Mouse (Mus musculus) midbrain, embryonic 11.5 days (tissue): ENCODE data around the gene Fcho1. TPM values are rescaled to one million over a fixed set of nuclear protein-coding genes. Genes with fewer than 3 reads are reported as not detected.
A peak's percentile ranks its signal among the peaks of the same experiment; 100 is the strongest.

Experiments
- ATAC-seq: fragments of 200-750 bp; cut with Nextera tagmentation; 2 replicates; pipeline ENCODE4 v1.8.0; 2017; ENCODE audit warnings: moderate TSS enrichment, moderate library complexity; ENCODE audit not compliant: low FRiP score
- DNase-seq: peaks from one replicate; pipeline ENCODE4 v3.0.0; 2015; ENCODE audit warnings: low spot score; ENCODE audit errors: missing footprints
- H3K27ac ChIP-seq: fragments of 300-500 bp; sonication (generic); 2 replicates; pipeline ENCODE4 v1.5.1; 2014; ENCODE audit warnings: low read depth, low read length
- H3K27me3 ChIP-seq: fragments of 300-500 bp; sonication (generic); 2 replicates; pipeline ENCODE4 v1.6.1; 2014; ENCODE audit warnings: mild to moderate bottlenecking, low read length, moderate library complexity, mixed read lengths; ENCODE audit not compliant: control insufficient read depth, insufficient read depth
- H3K36me3 ChIP-seq: fragments of 300-500 bp; sonication (generic); 2 replicates; pipeline ENCODE4 v1.6.1; 2014; ENCODE audit warnings: mild to moderate bottlenecking, low read length, moderate library complexity, mixed read lengths; ENCODE audit not compliant: control insufficient read depth, insufficient read depth
- H3K4me1 ChIP-seq: fragments of 300-500 bp; sonication (generic); 2 replicates; pipeline ENCODE4 v1.6.1; 2014; ENCODE audit warnings: low read length; ENCODE audit not compliant: control insufficient read depth, insufficient read depth
- H3K4me2 ChIP-seq: fragments of 300-500 bp; sonication (generic); 2 replicates; pipeline ENCODE4 v1.6.1; 2014; ENCODE audit warnings: mild to moderate bottlenecking, moderate library complexity
- H3K4me3 ChIP-seq: fragments of 300-500 bp; sonication (generic); 2 replicates; pipeline ENCODE4 v1.5.1; 2014; ENCODE audit warnings: low read depth, low read length
- H3K9ac ChIP-seq: fragments of 300-500 bp; sonication (generic); 2 replicates; pipeline ENCODE4 v1.6.1; 2014; ENCODE audit warnings: low read length
- H3K9me3 ChIP-seq: fragments of 300-500 bp; sonication (generic); 2 replicates; pipeline ENCODE4 v1.6.1; 2016; ENCODE audit warnings: low read length; ENCODE audit not compliant: control insufficient read depth
- WGBS: fragments of 180-500 bp; shearing (Covaris S2); extraction: QIAGEN DNeasy Blood & Tissue Kit; methylation state at CpG from one replicate; pipeline ENCODE4 v1.1.7; 2014; 5-methylcytosine and 5-hydroxymethylcytosine counted together
- polyA plus RNA-seq: library from polyadenylated mRNA; unstranded; fragments of >200 nt; fragmentation: Nextera tagmentation; extraction: Ambion mirVana; gene quantifications from 2 replicates; pipeline ENCODE4 v1.2.1, GENCODE M21; 2014

Fcho1 gene
- polyA plus RNA-seq, 1 experiment from 2014 or later, result 15.3 TPM

- H3K27me3 ChIP-seq, result peaks cover 96% of the 10 kb centered on the region
- no peaks in the 10 kb centered on the region for H3K36me3 ChIP-seq
- no peak overlapping the region for H3K4me2 ChIP-seq
- peak; percentile 92 for DNase-seq
- H3K9ac ChIP-seq, result no peak overlapping the region
- H3K4me1 ChIP-seq, result peaks cover 1% of the 10 kb centered on the region; the same call in 1 of the 2 replicates
- H3K9me3 ChIP-seq, result no peaks in the 10 kb centered on the region
- no peak for ATAC-seq
- H3K4me3 ChIP-seq, result no peak overlapping the region
- H3K27ac ChIP-seq, result no peak overlapping the region
- 2% methylated on average over 17 of the region's 18 CpGs for WGBS
Observed at GRCm38 (mm10) chr8:71681369-71681915, 44.1 kb downstream of the Fcho1 start.

- Histone ChIP-seq H3K9ac (no peak overlapping the region), H3K36me3 (no peaks in the 10 kb centered on the region), H3K27me3 (peaks cover 93% of the 10 kb centered on the region), H3K27ac (no peak overlapping the region), H3K4me1 (peaks cover 3% of the 10 kb centered on the region), H3K9me3 (no peaks in the 10 kb centered on the region), H3K4me3 (no peak overlapping the region), H3K4me2 (no peak overlapping the region)
- 2% methylated on average over 21 of the region's 21 CpGs for WGBS
- peak; percentile 93 for DNase-seq
- ATAC-seq, result no peak
Observed at GRCm38 (mm10) chr8:71680471-71680870, 45.0 kb downstream of the Fcho1 start.

GRCm38 (mm10) chr8:71679550-71680168 is 45.9 kb downstream of the Fcho1 start:
- WGBS, result 4% methylated on average over 46 of the region's 46 CpGs
- H3K27me3 ChIP-seq, result peaks cover 90% of the 10 kb centered on the region
- no peaks in the 10 kb centered on the region for H3K9me3 ChIP-seq
- H3K4me3 ChIP-seq, result no peak overlapping the region
- H3K4me2 ChIP-seq, result peak overlapping the region; percentile 37
- DNase-seq (no peak), ATAC-seq (0 out of 2 replicates have a peak, but pooled peaks have one; percentile 22)
- H3K9ac ChIP-seq, result no peak overlapping the region
- H3K36me3 ChIP-seq, result no peaks in the 10 kb centered on the region
- peaks cover 3% of the 10 kb centered on the region for H3K4me1 ChIP-seq
- H3K27ac ChIP-seq, result no peak overlapping the region

- WGBS, result 8% methylated on average over 16 of the region's 16 CpGs
- peak overlapping the region; percentile 37 for H3K4me2 ChIP-seq
Observed at GRCm38 (mm10) chr8:71679116-71679515, 46.4 kb downstream of the Fcho1 start.

GRCm38 (mm10) chr8:71678216-71678615 is 47.3 kb downstream of the Fcho1 start:
- Histone ChIP-seq H3K4me3 (no peak overlapping the region), H3K27ac (no peak overlapping the region), H3K27me3 (peaks cover 76% of the 10 kb centered on the region), H3K9ac (no peak overlapping the region), H3K36me3 (no peaks in the 10 kb centered on the region), H3K4me1 (peaks cover 3% of the 10 kb centered on the region), H3K9me3 (no peaks in the 10 kb centered on the region), H3K4me2 (no peak overlapping the region)
- ATAC-seq, result no peak
- 63% methylated on average over 4 of the region's 4 CpGs for WGBS
- DNase-seq, result no peak

More at GRCm38 (mm10) chr8:71679116-71679515, 46.4 kb downstream of the Fcho1 start:
- Histone ChIP-seq H3K36me3 (no peaks in the 10 kb centered on the region), H3K27me3 (peaks cover 85% of the 10 kb centered on the region), H3K4me1 (peaks cover 3% of the 10 kb centered on the region), H3K9me3 (no peaks in the 10 kb centered on the region), H3K9ac (no peak overlapping the region), H3K4me3 (no peak overlapping the region), H3K27ac (no peak overlapping the region)
- DNase-seq (no peak), ATAC-seq (no peak)

GRCm38 (mm10) chr8:71677555-71677954 is 48.0 kb downstream of the Fcho1 start:
- no peaks in the 10 kb centered on the region for H3K9me3 ChIP-seq
- H3K4me3 ChIP-seq, result no peak overlapping the region
- no peak overlapping the region for H3K9ac ChIP-seq
- no peak overlapping the region for H3K4me2 ChIP-seq
- ATAC-seq (no peak), DNase-seq (no peak)
- H3K4me1 ChIP-seq, result peaks cover 3% of the 10 kb centered on the region
- H3K27ac ChIP-seq, result no peak overlapping the region
- no peaks in the 10 kb centered on the region for H3K36me3 ChIP-seq
- peaks cover 69% of the 10 kb centered on the region for H3K27me3 ChIP-seq

- no peaks in the 10 kb centered on the region for H3K36me3 ChIP-seq
- peak overlapping the region; percentile 61 for H3K4me3 ChIP-seq
- 50% methylated on average over 9 of the region's 9 CpGs for WGBS
- H3K27ac ChIP-seq, result no peak overlapping the region
- H3K4me2 ChIP-seq, result peak overlapping the region; percentile 86
- H3K27me3 ChIP-seq, result peaks cover 61% of the 10 kb centered on the region
- H3K9me3 ChIP-seq, result no peaks in the 10 kb centered on the region
- H3K9ac ChIP-seq, result peak overlapping the region; percentile 66; the same call in 1 of the 2 replicates
- no peak for ATAC-seq
- H3K4me1 ChIP-seq, result peaks cover 5% of the 10 kb centered on the region
- DNase-seq, result peak; percentile 86
Observed at GRCm38 (mm10) chr8:71676803-71677202, 48.7 kb downstream of the Fcho1 start.

- Histone ChIP-seq H3K4me1 (peaks cover 8% of the 10 kb centered on the region), H3K27ac (no peak within 1 kb of the TSS), H3K9me3 (no peaks in the 10 kb centered on the region), H3K27me3 (peaks cover 55% of the 10 kb centered on the region), H3K4me2 (peak within 1 kb of the TSS; percentile 86), H3K36me3 (no peaks in the 10 kb centered on the region), H3K9ac (peak within 1 kb of the TSS; percentile 66), H3K4me3 (peak within 1 kb of the TSS; percentile 61)
- 2% methylated on average over 40 of the region's 40 CpGs for WGBS
- DNase-seq (peak; percentile 89), ATAC-seq (no peak; the same call in 1 of the 2 replicates)
Observed at GRCm38 (mm10) chr8:71676020-71676741, 49.3 kb downstream of the Fcho1 start, which contains the start of gene Jak3. Jak3 (plus strand) TSS chr8:71676296.
